Mouse (Mus musculus) R1 (cell line): ENCODE measurements around the gene Cdpf1.

Experiments
- DNase-seq: peaks from one replicate; pipeline ENCODE4 v3.0.0-alpha.2; 2018; ENCODE audit warnings: low read depth, low spot score

The Cdpf1 gene

GRCm38 (mm10) chr15:85766677-85767076 lies 44.8 kb downstream of the Cdpf1 start:
- DNase-seq, result no peak

GRCm38 (mm10) chr15:85765022-85765421 lies 46.5 kb downstream of the Cdpf1 start:
- DNase-seq, result no peak

- no peak for DNase-seq
Measured at GRCm38 (mm10) chr15:85762761-85763160, 48.7 kb downstream of the Cdpf1 start.

GRCm38 (mm10) chr15:85757768-85758167 lies 53.7 kb downstream of the Cdpf1 start:
- DNase-seq, result peak; percentile 56
